In genomic region chr17:34027656-34028223, GRCm38 (mm10) we compare ENCODE assay signal across 7 mouse cellular contexts. TPM values are rescaled to one million over a fixed set of nuclear protein-coding genes. Genes with fewer than 3 reads are reported as not detected.
A peak's percentile ranks its signal among the peaks of the same experiment; 100 is the strongest.
DNase-seq lines count a peak whose midpoint lies in the region; ATAC-seq lines count a peak whose summit lies in the region.

Gene H2-Ke6, minus strand, starts transcription at chr17:34028060.

- peak within 1 kb of the TSS; percentile 94 for H3K4me2 ChIP-seq in embryonic facial prominence, embryonic 12.5 days (replicated peaks)
- peak within 1 kb of the TSS; percentile 99 for H3K4me2 ChIP-seq in limb, embryonic 12.5 days
- peak within 1 kb of the TSS; percentile 90 for H3K4me2 ChIP-seq in midbrain, embryonic 15.5 days

- H3K9ac ChIP-seq in embryonic facial prominence, embryonic 12.5 days: peak within 1 kb of the TSS; percentile 75
- peak within 1 kb of the TSS; percentile 73 for H3K9ac ChIP-seq in limb, embryonic 12.5 days (replicated peaks)
- peak within 1 kb of the TSS; percentile 59 for H3K9ac ChIP-seq in midbrain, embryonic 15.5 days

- peak within 1 kb of the TSS; percentile 62 for H3K4me3 ChIP-seq in embryonic facial prominence, embryonic 12.5 days
- H3K4me3 ChIP-seq in limb, embryonic 12.5 days (replicated peaks): peak within 1 kb of the TSS; percentile 87
- H3K4me3 ChIP-seq in midbrain, embryonic 15.5 days: peak within 1 kb of the TSS; percentile 62

- no peaks in the 10 kb centered on the region for H3K27me3 ChIP-seq in embryonic facial prominence, embryonic 12.5 days
- no peaks in the 10 kb centered on the region for H3K27me3 ChIP-seq in limb, embryonic 12.5 days
- H3K27me3 ChIP-seq in midbrain, embryonic 15.5 days (replicated peaks): no peaks in the 10 kb centered on the region

- peak within 1 kb of the TSS; percentile 75 for H3K27ac ChIP-seq in embryonic facial prominence, embryonic 12.5 days
- H3K27ac ChIP-seq in limb, embryonic 12.5 days: peak within 1 kb of the TSS; percentile 88
- H3K27ac ChIP-seq in midbrain, embryonic 15.5 days: peak within 1 kb of the TSS; percentile 99

- peaks cover 28% of the 10 kb centered on the region for H3K36me3 ChIP-seq in embryonic facial prominence, embryonic 12.5 days
- H3K36me3 ChIP-seq in limb, embryonic 12.5 days: peaks cover 31% of the 10 kb centered on the region
- peaks cover 12% of the 10 kb centered on the region; the same call in 1 of the 2 replicates for H3K36me3 ChIP-seq in midbrain, embryonic 15.5 days (replicated peaks)

- peaks cover 65% of the 10 kb centered on the region for H3K4me1 ChIP-seq in embryonic facial prominence, embryonic 12.5 days
- H3K4me1 ChIP-seq in limb, embryonic 12.5 days (replicated peaks): peaks cover 66% of the 10 kb centered on the region
- H3K4me1 ChIP-seq in midbrain, embryonic 15.5 days: peaks cover 77% of the 10 kb centered on the region

- DNase-seq in adrenal gland, postnatal 25 days: peak; percentile 95
- peak; percentile 99 for DNase-seq in heart, adult 11 months
- peak; percentile 97 for DNase-seq in kidney, adult 18-20 months
- peak; percentile 89 to 92 for DNase-seq in spleen, postnatal 10 days (ENCODE audit: low spot score in 2 of 2)

- ATAC-seq in embryonic facial prominence, embryonic 12.5 days (ENCODE audit: insufficient number of reproducible peaks, insufficient read depth, low FRiP score, low TSS enrichment): peak; percentile 57
- peak; percentile 75 for ATAC-seq in limb, embryonic 12.5 days (ENCODE audit: insufficient number of reproducible peaks, insufficient read depth, low FRiP score, low TSS enrichment, low read depth)
- peak; percentile 66 for ATAC-seq in midbrain, embryonic 15.5 days (replicated peaks)

- H3K9me3 ChIP-seq in embryonic facial prominence, embryonic 12.5 days: no peaks in the 10 kb centered on the region
- H3K9me3 ChIP-seq in limb, embryonic 12.5 days: no peaks in the 10 kb centered on the region
- no peaks in the 10 kb centered on the region for H3K9me3 ChIP-seq in midbrain, embryonic 15.5 days

- under 1% methylated on average over 49 of the region's 49 CpGs for WGBS in embryonic facial prominence, embryonic 12.5 days
- under 1% methylated on average over 47 of the region's 49 CpGs for WGBS in limb, embryonic 12.5 days
- WGBS in midbrain, embryonic 15.5 days: under 1% methylated on average over 48 of the region's 49 CpGs

RNA-seq across cellular contexts. Expression of gene H2-Ke6, which starts in this region (rescaled TPM):
- 239 TPM in 2 replicates for total RNA-seq in adrenal gland, postnatal 25 days (2021)
- polyA plus RNA-seq in embryonic facial prominence, embryonic 12.5 days (2016; fragmentation: Nextera tagmentation; extraction: Ambion mirVana): 52.2 and 59.5 TPM in 2 replicates
- 54.4 and 56.8 TPM in 2 replicates for polyA plus RNA-seq in limb, embryonic 12.5 days (2016; fragmentation: Nextera tagmentation; extraction: Ambion mirVana)
- polyA plus RNA-seq in midbrain, embryonic 15.5 days (2015; fragmentation: Nextera tagmentation; extraction: Ambion mirVana): 65.6 and 74.1 TPM in 2 replicates

Comparison
In these comparisons a context has a peak if more than half of its experiments do, and no peak if none do; other contexts are left out.
1. Peak in every context shown above with its lines: DNase-seq, ATAC-seq, H3K4me3 ChIP-seq and H3K27ac ChIP-seq.